In genomic region chr3:52534118-52534517, GRCm38 (mm10) we compare ENCODE assay signal across 22 mouse cellular contexts.
"Had no signal": no experiment of that assay in that cellular context is flagged by ENCODE, and none has a peak within 500 bp of the region (broad histone marks: within the 10 kb centered on the region; RNA-seq: fewer than 3 reads in every experiment).

No protein-coding gene starts in this region.

- H3K27ac ChIP-seq: lung, embryonic 15.5 days; macrophage; neural tube, embryonic 13.5 days; neural tube, embryonic 15.5 days had no signal

- H3K9me3 ChIP-seq: lung, embryonic 15.5 days; neural tube, embryonic 13.5 days; neural tube, embryonic 15.5 days had no signal

- H3K36me3 ChIP-seq: lung, embryonic 15.5 days; neural tube, embryonic 13.5 days; neural tube, embryonic 15.5 days had no signal

- ATAC-seq: liver, postnatal 0 days; lung, postnatal 0 days; midbrain, embryonic 16.5 days had no signal

- H3K4me2 ChIP-seq: lung, embryonic 15.5 days; midbrain, embryonic 11.5 days; neural tube, embryonic 13.5 days; neural tube, embryonic 15.5 days had no signal

- H3K9ac ChIP-seq: liver, postnatal 0 days; lung, embryonic 15.5 days; neural tube, embryonic 13.5 days; neural tube, embryonic 15.5 days had no signal

- DNase-seq: liver, postnatal 0 days; lung, adult 2 months; lung, postnatal 14 days; lung, postnatal 36 days; midbrain, embryonic 14.5 days; retina, postnatal 1 day; right cerebral cortex, adult 18-20 months; right cerebral cortex, postnatal 25 days; right cerebral cortex, postnatal 4 days; spleen, adult 18-20 months; thymus, adult 18-20 months; thymus, postnatal 14 days; thymus, postnatal 36 days had no signal

- H3K27me3 ChIP-seq: lung, embryonic 15.5 days; neural tube, embryonic 13.5 days; neural tube, embryonic 15.5 days had no signal

- H3K4me3 ChIP-seq: lung, embryonic 15.5 days; megakaryocyte, embryonic 14.5 days; myocyte; neural tube, embryonic 13.5 days; neural tube, embryonic 15.5 days had no signal
